Mouse (Mus musculus): ENCODE measurements around the gene Plekhb2. TPM values are rescaled to one million over a fixed set of nuclear protein-coding genes. Genes with fewer than 3 reads are reported as not detected.

Gene Plekhb2
- polyA plus RNA-seq (2015; fragmentation: Nextera tagmentation; extraction: Ambion mirVana): 68.7 and 71.8 TPM in 2 replicates

- H3K27me3 ChIP-seq: 0 out of 2 replicates have a peak, but pooled peaks cover 2% of the 10 kb centered on the region
- peak within 1 kb of the TSS; percentile 66 for H3K4me2 ChIP-seq
- peak within 1 kb of the TSS; percentile 85 for H3K27ac ChIP-seq
- peak within 1 kb of the TSS; percentile 75 for H3K4me3 ChIP-seq
- 1% methylated on average over 39 of the region's 40 CpGs for WGBS
- peak; percentile 88 for ATAC-seq (ENCODE audit: low FRiP score)
- no peaks in the 10 kb centered on the region for H3K9me3 ChIP-seq
- H3K4me1 ChIP-seq (replicated peaks): peaks cover 43% of the 10 kb centered on the region
- no peaks in the 10 kb centered on the region for H3K36me3 ChIP-seq
- H3K9ac ChIP-seq: peak within 1 kb of the TSS; percentile 92
These were observed at the start of gene Plekhb2 for GRCm38 (mm10) chr1:34849745-34850342. Gene Plekhb2 (plus strand): TSS chr1:34849976.

GRCm38 (mm10) chr1:34801616-34802289 lies 48.0 kb upstream of the Plekhb2 start:
- no peaks in the 10 kb centered on the region for H3K27me3 ChIP-seq
- H3K4me3 ChIP-seq: peak overlapping the region; percentile 72
- H3K27ac ChIP-seq: peak overlapping the region; percentile 94
- under 1% methylated on average over 46 of the region's 47 CpGs for WGBS
- H3K36me3 ChIP-seq: peaks cover 21% of the 10 kb centered on the region
- no peaks in the 10 kb centered on the region for H3K9me3 ChIP-seq
- ATAC-seq (ENCODE audit: low FRiP score): peak; percentile 85
- peak overlapping the region; percentile 86 for H3K9ac ChIP-seq
- peak overlapping the region; percentile 73 for H3K4me2 ChIP-seq
- H3K4me1 ChIP-seq (replicated peaks): peaks cover 60% of the 10 kb centered on the region

- Histone ChIP-seq H3K9me3 (no peaks in the 10 kb centered on the region), H3K4me1 (replicated peaks) (peaks cover 65% of the 10 kb centered on the region), H3K36me3 (peaks cover 24% of the 10 kb centered on the region), H3K4me3 (peak overlapping the region; percentile 72), H3K4me2 (peak overlapping the region; percentile 73), H3K27me3 (no peaks in the 10 kb centered on the region), H3K9ac (peak overlapping the region; percentile 86), H3K27ac (peak overlapping the region; percentile 94)
- peak; percentile 27 for ATAC-seq (ENCODE audit: low FRiP score)
- WGBS: 29% methylated on average over 7 of the region's 7 CpGs
These were observed 47.5 kb upstream of the Plekhb2 start for GRCm38 (mm10) chr1:34802290-34802642.

- H3K36me3 ChIP-seq: peaks cover 49% of the 10 kb centered on the region
- H3K27me3 ChIP-seq: no peaks in the 10 kb centered on the region
- H3K27ac ChIP-seq: no peak overlapping the region
- WGBS: 60% methylated on average over 7 of the region's 7 CpGs
- 0 out of 2 replicates have a peak overlapping the region, but pooled peaks have one; percentile 19 for H3K9ac ChIP-seq
- peaks cover 68% of the 10 kb centered on the region for H3K4me1 ChIP-seq (replicated peaks)
- no peaks in the 10 kb centered on the region for H3K9me3 ChIP-seq
- no peak overlapping the region for H3K4me3 ChIP-seq
- ATAC-seq (ENCODE audit: low FRiP score): 0 out of 2 replicates have a peak, but pooled peaks have one; percentile 6
- H3K4me2 ChIP-seq: no peak overlapping the region
These were observed 44.9 kb upstream of the Plekhb2 start for GRCm38 (mm10) chr1:34804863-34805262.

GRCm38 (mm10) chr1:34805931-34806520 lies 43.8 kb upstream of the Plekhb2 start:
- WGBS: 23% methylated on average over 35 of the region's 35 CpGs
- Histone ChIP-seq H3K4me1 (replicated peaks) (peaks cover 63% of the 10 kb centered on the region), H3K4me2 (peak overlapping the region; percentile 17; the same call in 1 of the 2 replicates)

GRCm38 (mm10) chr1:34808445-34808844 lies 41.3 kb upstream of the Plekhb2 start:
- no peak overlapping the region for H3K4me2 ChIP-seq
- no peaks in the 10 kb centered on the region for H3K9me3 ChIP-seq
- no peak overlapping the region for H3K9ac ChIP-seq
- H3K27ac ChIP-seq: 0 out of 2 replicates have a peak overlapping the region, but pooled peaks have one; percentile 4
- no peaks in the 10 kb centered on the region for H3K27me3 ChIP-seq
- peaks cover 46% of the 10 kb centered on the region for H3K4me1 ChIP-seq (replicated peaks)
- no peak for ATAC-seq (ENCODE audit: low FRiP score)
- H3K4me3 ChIP-seq: no peak overlapping the region
- peaks cover 85% of the 10 kb centered on the region for H3K36me3 ChIP-seq
- 96% methylated on average over 8 of the region's 8 CpGs for WGBS

More at GRCm38 (mm10) chr1:34805931-34806520, 43.8 kb upstream of the Plekhb2 start:
- Histone ChIP-seq H3K27me3 (no peaks in the 10 kb centered on the region), H3K9me3 (no peaks in the 10 kb centered on the region), H3K36me3 (peaks cover 61% of the 10 kb centered on the region), H3K27ac (no peak overlapping the region), H3K4me3 (no peak overlapping the region), H3K9ac (no peak overlapping the region)
- no peak for ATAC-seq (ENCODE audit: low FRiP score)

- Histone ChIP-seq H3K9ac (no peak overlapping the region), H3K27ac (peak overlapping the region; percentile 9; the same call in 1 of the 2 replicates), H3K27me3 (no peaks in the 10 kb centered on the region), H3K4me3 (no peak overlapping the region), H3K9me3 (no peaks in the 10 kb centered on the region), H3K4me2 (no peak overlapping the region), H3K4me1 (replicated peaks) (peaks cover 34% of the 10 kb centered on the region), H3K36me3 (peaks cover 91% of the 10 kb centered on the region)
- no peak for ATAC-seq (ENCODE audit: low FRiP score)
- WGBS: 90% methylated on average over 11 of the region's 11 CpGs
These were observed 39.5 kb upstream of the Plekhb2 start for GRCm38 (mm10) chr1:34810293-34810692.

GRCm38 (mm10) chr1:34811035-34811434 lies 38.7 kb upstream of the Plekhb2 start:
- Histone ChIP-seq H3K4me2 (no peak overlapping the region), H3K27ac (peak overlapping the region; percentile 35; the same call in 1 of the 2 replicates), H3K9me3 (no peaks in the 10 kb centered on the region), H3K4me1 (replicated peaks) (peaks cover 26% of the 10 kb centered on the region), H3K9ac (no peak overlapping the region), H3K36me3 (peaks cover 98% of the 10 kb centered on the region), H3K27me3 (no peaks in the 10 kb centered on the region), H3K4me3 (no peak overlapping the region)
- WGBS: 90% methylated on average over 6 of the region's 6 CpGs
- ATAC-seq (ENCODE audit: low FRiP score): no peak

GRCm38 (mm10) chr1:34811581-34811980 lies 38.2 kb upstream of the Plekhb2 start:
- H3K27ac ChIP-seq: peak overlapping the region; percentile 35; the same call in 1 of the 2 replicates

GRCm38 (mm10) chr1:34812407-34813247 lies 37.1 kb upstream of the Plekhb2 start:
- Histone ChIP-seq H3K27ac (no peak overlapping the region), H3K4me3 (no peak overlapping the region), H3K9me3 (no peaks in the 10 kb centered on the region), H3K27me3 (no peaks in the 10 kb centered on the region), H3K4me2 (no peak overlapping the region), H3K36me3 (peaks cover 100% of the 10 kb centered on the region), H3K9ac (no peak overlapping the region), H3K4me1 (replicated peaks) (0 out of 2 replicates have a peak, but pooled peaks cover 11% of the 10 kb centered on the region)
- 93% methylated on average over 13 of the region's 13 CpGs for WGBS
- no peak for ATAC-seq (ENCODE audit: low FRiP score)

More at GRCm38 (mm10) chr1:34811581-34811980, 38.2 kb upstream of the Plekhb2 start:
- Histone ChIP-seq H3K9me3 (no peaks in the 10 kb centered on the region), H3K4me3 (no peak overlapping the region), H3K4me1 (replicated peaks) (peaks cover 21% of the 10 kb centered on the region), H3K27me3 (no peaks in the 10 kb centered on the region), H3K36me3 (peaks cover 99% of the 10 kb centered on the region), H3K9ac (no peak overlapping the region), H3K4me2 (no peak overlapping the region)
- WGBS: 81% methylated on average over 6 of the region's 6 CpGs
- ATAC-seq (ENCODE audit: low FRiP score): 0 out of 2 replicates have a peak, but pooled peaks have one; percentile 4

GRCm38 (mm10) chr1:34815843-34816242 lies 33.9 kb upstream of the Plekhb2 start:
- Histone ChIP-seq H3K4me2 (no peak overlapping the region), H3K36me3 (peaks cover 98% of the 10 kb centered on the region), H3K9me3 (no peaks in the 10 kb centered on the region), H3K27me3 (no peaks in the 10 kb centered on the region), H3K4me3 (no peak overlapping the region), H3K4me1 (replicated peaks) (0 out of 2 replicates have a peak, but pooled peaks cover 14% of the 10 kb centered on the region), H3K9ac (no peak overlapping the region), H3K27ac (no peak overlapping the region)
- ATAC-seq (ENCODE audit: low FRiP score): no peak
- WGBS: 70% methylated on average over 6 of the region's 6 CpGs
